In the genomic region with DNA sequence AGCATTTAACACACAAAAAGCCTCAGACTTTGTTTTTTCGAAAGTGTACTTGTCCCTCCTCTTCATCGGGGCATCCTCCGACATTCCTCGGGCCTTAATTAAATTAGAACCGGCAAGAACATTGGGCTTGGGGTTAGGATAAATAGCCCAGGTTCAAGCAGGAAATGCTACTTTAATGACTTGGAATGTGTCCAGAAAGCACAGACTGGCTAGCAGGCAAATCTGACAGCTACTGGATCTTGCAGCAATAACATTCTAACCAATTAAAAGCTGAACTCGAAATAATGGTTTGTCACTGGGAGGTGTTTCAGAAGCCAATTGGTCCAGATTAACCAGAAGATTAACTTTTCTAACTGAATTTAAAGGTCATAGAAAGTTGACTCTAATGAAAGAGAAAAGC, we compare ENCODE assay signal across 16 mouse cellular contexts.
DNase-seq lines count a peak whose midpoint lies in the region; ATAC-seq and TF ChIP-seq lines count a peak whose summit lies in the region.
"Had no signal": no experiment of that assay in that cellular context is flagged by ENCODE, and none has a peak within 500 bp of the region (broad histone marks: within the 10 kb centered on the region; RNA-seq: fewer than 3 reads in every experiment).

No protein-coding gene starts in this region.

- no peak for TF ChIP-seq POLR2A in kidney, adult 2 months (IDR thresholded peaks at IDR 0.05; ENCODE audit: low read depth, low read length)
- no peak for TF ChIP-seq POLR2A in brain, embryonic 14.5 days (IDR thresholded peaks at IDR 0.05; ENCODE audit: borderline replicate concordance, extremely low read depth, insufficient read depth, insufficient read length, poor library complexity, severe bottlenecking)

- ATAC-seq in forebrain, embryonic 14.5 days, result peak; percentile 55; the same call in 1 of the 2 replicates
- ATAC-seq: activated CD4-positive, CD25-positive, alpha-beta regulatory T cell, adult 4 months; CD4-positive, CD25-positive, alpha-beta regulatory T cell, adult 4 months; inflammation-experienced regulatory T-cells, adult 6 months had no signal

- no peak overlapping the region for H3K9ac ChIP-seq in forebrain, embryonic 14.5 days (ENCODE audit: low read length)
- H3K9ac ChIP-seq: limb, embryonic 12.5 days; neural tube, embryonic 15.5 days had no signal

- no peak overlapping the region for H3K27ac ChIP-seq in kidney, adult 2 months (ENCODE audit: insufficient read depth, low read depth, low read length)
- H3K27ac ChIP-seq in forebrain, embryonic 14.5 days (ENCODE audit: low read depth, low read length), result no peak overlapping the region
- H3K27ac ChIP-seq: left cerebral cortex, adult 2 months; limb, embryonic 12.5 days; macrophage; neural tube, embryonic 15.5 days had no signal

- 12% methylated on average over 6 of the region's 6 CpGs for WGBS in kidney, adult 2 months
- WGBS in forebrain, embryonic 14.5 days, result 6% methylated on average over 6 of the region's 6 CpGs

- no peaks in the 10 kb centered on the region for H3K27me3 ChIP-seq in kidney, adult 2 months (replicated peaks; ENCODE audit: control insufficient read depth, insufficient read depth, low read length)
- no peaks in the 10 kb centered on the region for H3K27me3 ChIP-seq in forebrain, embryonic 14.5 days (replicated peaks; ENCODE audit: control insufficient read depth, insufficient read depth, low read length)
- H3K27me3 ChIP-seq: limb, embryonic 12.5 days; neural tube, embryonic 15.5 days had no signal

- no peaks in the 10 kb centered on the region for H3K4me1 ChIP-seq in kidney, adult 2 months (ENCODE audit: control insufficient read depth, insufficient read depth, low read length)
- H3K4me1 ChIP-seq in forebrain, embryonic 14.5 days (ENCODE audit: control insufficient read depth, insufficient read depth, low read length), result no peaks in the 10 kb centered on the region
- H3K4me1 ChIP-seq: limb, embryonic 12.5 days; neural tube, embryonic 15.5 days had no signal

- no peak for TF ChIP-seq CTCF in kidney, adult 2 months (conservative IDR thresholded peaks at IDR 0.05; ENCODE audit: insufficient read depth, insufficient read length, low read depth, low read length)
- no peak for TF ChIP-seq CTCF in brain, embryonic 14.5 days (IDR thresholded peaks at IDR 0.05; ENCODE audit: borderline replicate concordance, extremely low read depth, insufficient read depth, insufficient read length)

- peak; percentile 30 for DNase-seq in kidney, adult 2 months
- no peak for DNase-seq in kidney, postnatal 25 days
- DNase-seq in brain, embryonic 14.5 days (ENCODE audit: low read depth), result peak; percentile 87
- peak; percentile 76 for DNase-seq in forebrain, embryonic 14.5 days (ENCODE audit: low spot score)
- peak; percentile 30 for DNase-seq in kidney, postnatal 14 days
- no peak for DNase-seq in B cell, adult 2 months
- no peak for DNase-seq in heart, postnatal 14 days
- DNase-seq: cerebellum, adult 9-11 months; heart, postnatal 10 days had no signal

- no peaks in the 10 kb centered on the region for H3K9me3 ChIP-seq in forebrain, embryonic 14.5 days (replicated peaks; ENCODE audit: control insufficient read depth, low read length)
- H3K9me3 ChIP-seq: limb, embryonic 12.5 days; neural tube, embryonic 15.5 days had no signal

- no peak overlapping the region for H3K4me3 ChIP-seq in kidney, adult 2 months (ENCODE audit: insufficient read depth, low read depth, low read length)
- H3K4me3 ChIP-seq in forebrain, embryonic 14.5 days (ENCODE audit: low read depth, low read length), result no peak overlapping the region
- H3K4me3 ChIP-seq: left cerebral cortex, adult 2 months; limb, embryonic 12.5 days; neural tube, embryonic 15.5 days had no signal

- no peaks in the 10 kb centered on the region for H3K36me3 ChIP-seq in kidney, adult 2 months (ENCODE audit: control insufficient read depth, insufficient read depth, low read length)
- H3K36me3 ChIP-seq in forebrain, embryonic 14.5 days (ENCODE audit: control insufficient read depth, insufficient read depth, low read length), result no peaks in the 10 kb centered on the region
- H3K36me3 ChIP-seq: limb, embryonic 12.5 days; neural tube, embryonic 15.5 days had no signal

- H3K4me2 ChIP-seq in forebrain, embryonic 14.5 days (ENCODE audit: low read length), result 0 out of 2 replicates have a peak overlapping the region, but pooled peaks have one; percentile 12
- H3K4me2 ChIP-seq: limb, embryonic 12.5 days; neural tube, embryonic 15.5 days had no signal

- intact Hi-C loops in heart, postnatal 14 days (cut with DNase I), result no loop called here

Comparison
In these comparisons a context has a peak if more than half of its experiments do, and no peak if none do; other contexts are left out.
1. DNase-seq: peak in kidney, adult 2 months (single experiment), brain, embryonic 14.5 days (single experiment), forebrain, embryonic 14.5 days (single experiment) and kidney, postnatal 14 days (single experiment); none in kidney, postnatal 25 days (0 of 2), B cell, adult 2 months (0 of 2) and heart, postnatal 14 days (0 of 2).